Mouse (Mus musculus): ENCODE results near the gene 9830107B12Rik.

DNA sequence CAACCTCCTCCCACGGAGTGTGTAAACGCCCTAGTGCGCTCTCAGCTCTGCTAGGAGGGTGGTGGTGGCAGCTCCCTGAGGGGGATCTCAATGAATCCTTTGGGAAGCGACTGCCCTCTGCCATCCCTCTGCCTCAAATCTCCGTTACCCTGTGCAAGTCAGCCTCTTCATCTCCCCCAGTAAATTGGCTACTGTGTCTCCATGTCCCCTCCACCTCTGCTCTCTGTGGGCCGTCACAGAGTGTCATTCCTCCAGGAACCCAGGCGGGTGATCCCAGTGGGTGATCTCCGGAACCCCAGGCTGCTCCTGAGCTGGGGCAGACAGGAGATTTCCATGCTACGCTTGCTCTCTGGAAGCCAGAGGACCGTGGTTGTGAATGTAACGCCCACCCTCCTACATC lies 46.8 kb downstream of the 9830107B12Rik start:
- no peak for TF ChIP-seq CTCF (IDR thresholded peaks at IDR 0.05; ENCODE audit: low read depth, low read length)
- TF ChIP-seq POLR2A (IDR thresholded peaks at IDR 0.05; ENCODE audit: extremely low read depth, insufficient read depth, low read length) = no peak

Measured in liver, adult 2 months (tissue).